ENCODE assay signal across 8 mouse cellular contexts in the genomic region with DNA sequence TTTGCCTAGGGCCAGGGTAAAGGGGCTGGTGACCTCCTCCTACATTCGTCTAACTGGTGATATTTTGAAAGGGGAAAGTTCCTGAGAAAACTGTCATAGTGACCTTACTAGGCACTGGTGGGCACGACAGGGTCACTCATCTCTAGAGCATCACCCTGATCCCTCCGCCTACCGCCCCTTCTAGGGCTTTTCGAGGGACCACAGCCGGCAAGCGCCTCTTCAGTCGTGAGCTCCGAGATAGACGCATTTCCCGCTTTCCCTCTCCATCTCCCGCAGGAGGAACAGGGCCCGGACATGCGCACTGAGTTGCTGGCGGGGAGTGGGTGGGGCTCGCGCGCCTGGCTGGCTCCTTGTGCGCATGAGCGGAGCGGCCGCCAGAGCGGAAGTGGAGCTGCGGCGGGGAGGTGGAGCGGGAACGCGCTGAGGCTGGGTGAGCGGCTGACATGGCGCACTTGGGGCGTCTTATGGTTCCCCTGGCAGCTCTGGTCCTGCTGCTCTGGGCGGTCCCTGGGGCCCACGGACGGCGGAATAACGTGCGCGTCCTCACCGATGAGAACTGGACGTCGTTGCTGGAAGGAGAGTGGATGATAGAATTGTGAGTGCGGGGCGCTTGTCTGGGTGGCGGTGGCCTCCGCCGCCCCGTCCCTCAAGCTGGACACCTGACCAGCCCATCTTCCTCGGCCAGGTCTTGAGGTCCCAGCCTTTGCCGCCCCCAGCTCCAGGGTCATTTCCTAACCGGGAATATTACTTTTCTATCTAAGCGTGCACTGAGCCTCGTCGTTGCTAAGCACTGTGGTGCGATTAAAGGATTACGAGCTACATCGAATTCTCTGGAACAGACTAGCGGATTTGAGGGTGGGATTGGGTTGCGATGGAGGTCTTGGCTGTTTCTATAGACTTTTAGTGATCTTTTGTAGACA. TPM values are rescaled to one million over a fixed set of nuclear protein-coding genes. Genes with fewer than 3 reads are reported as not detected.
A peak's percentile ranks its signal among the peaks of the same experiment; 100 is the strongest.
DNase-seq lines count a peak whose midpoint lies in the region; ATAC-seq and TF ChIP-seq lines count a peak whose summit lies in the region.

A gene (plus strand): TSS at position 370 of the 920 bp plus-strand sequence.

- H3K9me3 ChIP-seq in hindbrain, embryonic 10.5 days = no peaks in the 10 kb centered on the region
- no peaks in the 10 kb centered on the region for H3K9me3 ChIP-seq in lung, postnatal 0 days (ENCODE audit: low read length)

- peak within 1 kb of the TSS; percentile 65 for H3K9ac ChIP-seq in lung, postnatal 0 days (replicated peaks; ENCODE audit: low read depth)

- peak within 1 kb of the TSS; percentile 95 for H3K27ac ChIP-seq in hindbrain, embryonic 10.5 days
- H3K27ac ChIP-seq in lung, postnatal 0 days (ENCODE audit: low read length) = peak within 1 kb of the TSS; percentile 55; the same call in 1 of the 2 replicates

- peaks cover 24% of the 10 kb centered on the region for H3K4me1 ChIP-seq in hindbrain, embryonic 10.5 days (replicated peaks)
- H3K4me1 ChIP-seq in lung, postnatal 0 days (ENCODE audit: insufficient read depth, low read depth, low read length) = peaks cover 4% of the 10 kb centered on the region; the same call in 1 of the 2 replicates

- WGBS in hindbrain, embryonic 10.5 days = 1% methylated on average over 58 of the region's 58 CpGs
- under 1% methylated on average over 58 of the region's 58 CpGs for WGBS in lung, postnatal 0 days

- no peak for TF ChIP-seq EP300 in lung, postnatal 0 days (IDR thresholded peaks at IDR 0.05)

- peaks cover 21% of the 10 kb centered on the region for H3K36me3 ChIP-seq in hindbrain, embryonic 10.5 days
- H3K36me3 ChIP-seq in lung, postnatal 0 days (ENCODE audit: insufficient read depth, low read length) = no peaks in the 10 kb centered on the region

- DNase-seq in MN1 (ENCODE audit: low spot score) = peak; percentile 95
- DNase-seq in cerebellum, adult 9-10 months = peak; percentile 97
- peak; percentile 98 for DNase-seq in hindbrain, embryonic 10.5 days (ENCODE audit: low spot score)
- DNase-seq in layer of hippocampus, adult 9-11 months = peak; percentile 95
- peak; percentile 98 for DNase-seq in lung, postnatal 0 days (ENCODE audit: low spot score)
- peak; percentile 98 for DNase-seq in ovary, postnatal 14 days (ENCODE audit: low spot score)
- peak; percentile 97 for DNase-seq in thymus, postnatal 14 days

- peak within 1 kb of the TSS; percentile 62 for H3K4me2 ChIP-seq in lung, postnatal 0 days (replicated peaks; ENCODE audit: low read depth, low read length)

- peak; percentile 99 for ATAC-seq in frontal cortex, adult (ENCODE audit: low TSS enrichment)
- ATAC-seq in lung, postnatal 0 days = peak; percentile 100

- TF ChIP-seq CTCF in lung, postnatal 0 days (IDR thresholded peaks at IDR 0.05) = no peak

- no peaks in the 10 kb centered on the region for H3K27me3 ChIP-seq in hindbrain, embryonic 10.5 days (ENCODE audit: insufficient read depth, poor library complexity, severe bottlenecking)
- H3K27me3 ChIP-seq in lung, postnatal 0 days (replicated peaks; ENCODE audit: insufficient read depth, low read length) = no peaks in the 10 kb centered on the region

- H3K4me3 ChIP-seq in hindbrain, embryonic 10.5 days = peak within 1 kb of the TSS; percentile 72
- H3K4me3 ChIP-seq in lung, postnatal 0 days (ENCODE audit: low read depth, low read length) = peak within 1 kb of the TSS; percentile 62

RNA-seq across cellular contexts. Expression of the gene that starts here (rescaled TPM):
- 114 and 127 TPM in 2 replicates for polyA plus RNA-seq in hindbrain, embryonic 10.5 days (2016; fragmentation: Nextera tagmentation; extraction: Ambion mirVana)
- 76.1 and 83.7 TPM in 2 replicates for polyA plus RNA-seq in lung, postnatal 0 days (2015; fragmentation: Nextera tagmentation; extraction: Ambion mirVana)

Comparison
In these comparisons a context has a peak if more than half of its experiments do, and no peak if none do; other contexts are left out.
1. Peak in every context shown above with its lines: DNase-seq, ATAC-seq, H3K4me3 ChIP-seq and H3K27ac ChIP-seq.